8 mouse cellular contexts compared by ENCODE assay signal in genomic region chr5:65762686-65763085, GRCm38 (mm10). TPM values are rescaled to one million over a fixed set of nuclear protein-coding genes. Genes with fewer than 3 reads are reported as not detected.
A peak's percentile ranks its signal among the peaks of the same experiment; 100 is the strongest.
DNase-seq lines count a peak whose midpoint lies in the region; ATAC-seq and TF ChIP-seq lines count a peak whose summit lies in the region.

No protein-coding gene starts in this region.

- peak overlapping the region; percentile 89 for H3K4me2 ChIP-seq in midbrain, embryonic 11.5 days

- WGBS in kidney, adult 2 months: 0% methylated on average over 3 of the region's 3 CpGs
- WGBS in bone marrow, adult 2 months: 7% methylated on average over 3 of the region's 3 CpGs
- WGBS in hindbrain, embryonic 10.5 days: 4% methylated on average over 3 of the region's 3 CpGs
- WGBS in midbrain, embryonic 11.5 days: 2% methylated on average over 3 of the region's 3 CpGs

- H3K27ac ChIP-seq in kidney, adult 2 months (ENCODE audit: insufficient read depth, low read depth, low read length): peak overlapping the region; percentile 99
- no peak overlapping the region; the same call in 1 of the 2 replicates for H3K27ac ChIP-seq in bone marrow, adult 2 months (ENCODE audit: control insufficient read depth, insufficient read depth, low read depth, low read length, poor library complexity)
- peak overlapping the region; percentile 100 for H3K27ac ChIP-seq in hindbrain, embryonic 10.5 days
- H3K27ac ChIP-seq in midbrain, embryonic 11.5 days (ENCODE audit: low read depth, low read length): peak overlapping the region; percentile 99

- intact Hi-C loops in gastrocnemius, postnatal 36 days (cut with DNase I): loop anchor here (5.0 kb wide), 1 partner anchor 65 kb away; the partner anchor contains the start of gene Pds5a

- peak overlapping the region; percentile 76 for H3K4me3 ChIP-seq in kidney, adult 2 months (ENCODE audit: insufficient read depth, low read depth, low read length)
- peak overlapping the region; percentile 81 for H3K4me3 ChIP-seq in bone marrow, adult 2 months (replicated peaks; ENCODE audit: control insufficient read depth, low read depth, low read length)
- peak overlapping the region; percentile 96 for H3K4me3 ChIP-seq in hindbrain, embryonic 10.5 days
- H3K4me3 ChIP-seq in midbrain, embryonic 11.5 days (ENCODE audit: low read depth, low read length): peak overlapping the region; percentile 88

- no peak for TF ChIP-seq CTCF in kidney, adult 2 months (conservative IDR thresholded peaks at IDR 0.05; ENCODE audit: insufficient read depth, insufficient read length, low read depth, low read length)
- no peak for TF ChIP-seq CTCF in bone marrow, adult 2 months (IDR thresholded peaks at IDR 0.05; ENCODE audit: control insufficient read depth, insufficient read depth, low read length)

- no peaks in the 10 kb centered on the region for H3K27me3 ChIP-seq in kidney, adult 2 months (replicated peaks; ENCODE audit: control insufficient read depth, insufficient read depth, low read length)
- H3K27me3 ChIP-seq in hindbrain, embryonic 10.5 days (ENCODE audit: insufficient read depth, poor library complexity, severe bottlenecking): no peaks in the 10 kb centered on the region
- H3K27me3 ChIP-seq in midbrain, embryonic 11.5 days (ENCODE audit: control insufficient read depth, insufficient read depth, low read length): no peaks in the 10 kb centered on the region

- H3K36me3 ChIP-seq in kidney, adult 2 months (ENCODE audit: control insufficient read depth, insufficient read depth, low read length): no peaks in the 10 kb centered on the region
- 0 out of 2 replicates have a peak, but pooled peaks cover under 1% of the 10 kb centered on the region for H3K36me3 ChIP-seq in hindbrain, embryonic 10.5 days
- H3K36me3 ChIP-seq in midbrain, embryonic 11.5 days (ENCODE audit: control insufficient read depth, insufficient read depth, low read length): no peaks in the 10 kb centered on the region

- no peaks in the 10 kb centered on the region for H3K9me3 ChIP-seq in hindbrain, embryonic 10.5 days
- no peaks in the 10 kb centered on the region for H3K9me3 ChIP-seq in midbrain, embryonic 11.5 days (ENCODE audit: control insufficient read depth, low read length)

- peaks cover 3% of the 10 kb centered on the region; the same call in 1 of the 2 replicates for H3K4me1 ChIP-seq in kidney, adult 2 months (ENCODE audit: control insufficient read depth, insufficient read depth, low read length)
- no peaks in the 10 kb centered on the region for H3K4me1 ChIP-seq in bone marrow, adult 2 months (ENCODE audit: control insufficient read depth, insufficient read depth, low read length)
- H3K4me1 ChIP-seq in hindbrain, embryonic 10.5 days (replicated peaks): peaks cover 11% of the 10 kb centered on the region
- peaks cover 8% of the 10 kb centered on the region for H3K4me1 ChIP-seq in midbrain, embryonic 11.5 days (ENCODE audit: control insufficient read depth, insufficient read depth, low read length)

- DNase-seq in kidney, adult 2 months: no peak
- DNase-seq in kidney, postnatal 14 days: no peak
- DNase-seq in hindbrain, embryonic 10.5 days (ENCODE audit: low spot score): no peak
- no peak for DNase-seq in midbrain, embryonic 11.5 days (ENCODE audit: low spot score, missing footprints)
- DNase-seq in MN1 (ENCODE audit: low spot score): no peak
- DNase-seq in cerebellum, adult 9-11 months: no peak
- DNase-seq in gastrocnemius, postnatal 36 days: no peak

- H3K9ac ChIP-seq in midbrain, embryonic 11.5 days (ENCODE audit: low read length): peak overlapping the region; percentile 98

- TF ChIP-seq POLR2A in kidney, adult 2 months (IDR thresholded peaks at IDR 0.05; ENCODE audit: low read depth, low read length): no peak
- no peak for TF ChIP-seq POLR2A in bone marrow, adult 2 months (IDR thresholded peaks at IDR 0.05; ENCODE audit: borderline replicate concordance, control insufficient read depth, low read depth, low read length)

- ATAC-seq in midbrain, embryonic 11.5 days (ENCODE audit: low FRiP score): no peak

RNA-seq across cellular contexts. Expression of gene N4bp2, which starts 0.6 kb away (rescaled TPM):
- polyA plus RNA-seq in kidney, adult 2 months (2012; rRNA removed): 3.8 TPM in 2 replicates
- polyA plus RNA-seq in bone marrow, adult 2 months (2011; ENCODE audit: insufficient read depth, insufficient read length, low replicate concordance, missing spikeins): 4.3 and 11.2 TPM in 2 replicates
- 21.6 and 31.1 TPM in 2 replicates for polyA plus RNA-seq in hindbrain, embryonic 10.5 days (2016; fragmentation: Nextera tagmentation; extraction: Ambion mirVana)
- 40.1 and 43.1 TPM in 2 replicates for polyA plus RNA-seq in midbrain, embryonic 11.5 days (2014; fragmentation: Nextera tagmentation; extraction: Ambion mirVana)
- 1 to 10 TPM; 6.5 to 9.1 TPM for total RNA-seq in gastrocnemius, postnatal 36 days (2021)
